Mouse (Mus musculus) C2C12 (cell line): ENCODE data around the gene Prickle2. TPM values are rescaled to one million over a fixed set of nuclear protein-coding genes. Genes with fewer than 3 reads are reported as not detected.

Source experiments
- H3K27me3 ChIP-seq: one replicate; pipeline ENCODE4 v1.6.1; 2011; ENCODE audit not compliant: control insufficient read depth, insufficient read depth, insufficient read length
- H3K36me3 ChIP-seq: one replicate; pipeline ENCODE4 v1.6.1; 2011; ENCODE audit not compliant: control insufficient read depth, insufficient read depth
- H3K4me3 ChIP-seq: one replicate; pipeline ENCODE4 v1.5.1; 2011; ENCODE audit warnings: mild to moderate bottlenecking, control low read depth; ENCODE audit not compliant: poor library complexity, insufficient read depth, severe bottlenecking
- H3K79me2 ChIP-seq: one replicate; pipeline ENCODE4 v1.6.1; 2011; ENCODE audit not compliant: control insufficient read depth, insufficient read depth
- H3K79me3 ChIP-seq: one replicate; pipeline ENCODE4 v1.6.1; 2011; ENCODE audit warnings: low read depth, control low read depth
- H3ac ChIP-seq: one replicate; pipeline ENCODE3; 2011; ENCODE audit warnings: low read depth; ENCODE audit not compliant: control insufficient read depth, insufficient read length
- CEBPB ChIP-seq: IDR thresholded peaks from one replicate; pipeline ENCODE4 v1.6.1; 2011; ENCODE audit warnings: low read depth, mild to moderate bottlenecking, control low read depth, moderate library complexity
- CTCF ChIP-seq: IDR thresholded peaks from one replicate; pipeline ENCODE4 v1.5.1; 2011; ENCODE audit not compliant: control insufficient read depth, insufficient read depth, insufficient read length
- FOSL1 ChIP-seq: IDR thresholded peaks from one replicate; pipeline ENCODE4 v1.8.0; 2011; ENCODE audit warnings: mild to moderate bottlenecking, low read length; ENCODE audit not compliant: poor library complexity, insufficient read depth, severe bottlenecking
- MAX ChIP-seq: IDR thresholded peaks from one replicate; pipeline ENCODE4 v1.6.1; 2011; ENCODE audit warnings: mild to moderate bottlenecking, control low read depth
- MYOD1 ChIP-seq: IDR thresholded peaks from one replicate; pipeline ENCODE4 v1.6.1; 2011; ENCODE audit warnings: low read depth; ENCODE audit not compliant: control insufficient read depth, insufficient read length
- MYOG ChIP-seq: IDR thresholded peaks from one replicate; pipeline ENCODE4 v1.6.1; 2011; ENCODE audit not compliant: control insufficient read depth, insufficient read length; ENCODE audit errors: extremely low read depth
- USF1 ChIP-seq: IDR thresholded peaks from one replicate; pipeline ENCODE4 v1.6.1; 2011; ENCODE audit warnings: low read depth, mild to moderate bottlenecking, control low read depth, moderate library complexity
- long read RNA-seq, 2 experiments: library from polyadenylated mRNA; unstranded; transcript quantifications; one replicate each; pipeline ENCODE4 v2.0.0; 2019 to 2020
- polyA plus RNA-seq: library from polyadenylated mRNA; unstranded; fragments of >200 nt; fragmentation: generic; extraction: Trizol; gene quantifications from one replicate; pipeline ENCODE4 v1.2.1, GENCODE M21; 2012; ENCODE audit warnings: missing spikeins

Prickle2 gene
- 0.02 TPM for polyA plus RNA-seq
- long read RNA-seq, experiment 1, partial matches to known transcripts = 0 of 1 reads
- long read RNA-seq, experiment 1, other reads (novel, unspliced or antisense) = 1 of 1 reads
- long read RNA-seq, experiment 2 = 0 reads

- no peak within 1 kb of the TSS for H3ac ChIP-seq
- no peaks in the 10 kb centered on the region for H3K79me2 ChIP-seq
- no peaks in the 10 kb centered on the region for H3K27me3 ChIP-seq
- H3K79me3 ChIP-seq = no peaks in the 10 kb centered on the region
- TF ChIP-seq MYOD1 (no peak), MAX (no peak), FOSL1 (no peak), MYOG (no peak), CEBPB (no peak), CTCF (no peak)
- H3K36me3 ChIP-seq = no peaks in the 10 kb centered on the region
- H3K4me3 ChIP-seq = no peak within 1 kb of the TSS
These were observed at the start of gene Prickle2 for GRCm38 (mm10) chr6:92706145-92706466. Gene Prickle2, minus strand, starts transcription at chr6:92706155.

DNA sequence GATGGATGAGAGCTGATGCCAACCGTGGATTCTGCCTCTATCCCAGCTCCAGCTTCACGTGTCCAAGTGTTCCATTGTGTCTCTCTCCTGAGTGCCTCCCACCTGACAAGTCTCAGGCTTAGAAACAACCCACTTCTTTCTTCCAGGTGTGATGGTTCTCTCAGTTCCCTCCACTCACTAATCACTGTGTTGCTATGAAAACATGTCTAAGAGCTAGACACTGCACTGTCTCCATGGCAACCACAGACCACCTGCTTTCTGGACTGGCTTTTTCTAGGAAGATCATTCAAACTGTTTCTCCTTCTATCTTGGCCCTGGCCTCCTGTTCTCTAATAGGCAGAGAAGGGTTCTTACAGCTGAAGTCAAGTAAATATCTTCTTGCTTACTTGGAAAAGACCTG is 46.8 kb upstream of the Prickle2 start:
- no peaks in the 10 kb centered on the region for H3K27me3 ChIP-seq
- no peaks in the 10 kb centered on the region for H3K36me3 ChIP-seq
- no peak overlapping the region for H3ac ChIP-seq
- H3K79me2 ChIP-seq = no peaks in the 10 kb centered on the region
- H3K79me3 ChIP-seq = no peaks in the 10 kb centered on the region
- TF ChIP-seq USF1 (no peak), CTCF (no peak), FOSL1 (no peak), CEBPB (no peak), MYOG (no peak), MAX (no peak)
- H3K4me3 ChIP-seq = no peak overlapping the region

DNA sequence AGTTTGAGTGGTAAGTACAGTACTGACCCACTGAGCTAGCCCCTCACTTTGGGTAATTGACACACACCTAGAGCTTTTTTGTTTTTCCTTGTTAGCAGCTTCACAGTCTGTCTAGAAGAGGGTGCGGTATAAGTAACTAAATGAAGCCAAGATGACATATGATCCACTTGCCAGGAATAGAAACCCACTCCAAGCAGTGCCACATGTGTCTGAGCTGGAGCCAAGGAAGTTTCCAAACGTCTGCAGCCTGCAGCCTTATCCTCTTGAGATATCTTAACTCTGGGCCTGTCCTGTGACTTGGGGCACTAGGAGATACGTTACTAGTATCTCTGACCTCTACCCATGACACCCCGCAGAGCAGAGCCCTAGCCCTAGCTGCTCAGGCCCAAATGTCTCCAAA is 43.5 kb upstream of the Prickle2 start:
- Histone ChIP-seq H3ac (no peak overlapping the region), H3K36me3 (no peaks in the 10 kb centered on the region), H3K79me3 (no peaks in the 10 kb centered on the region), H3K79me2 (no peaks in the 10 kb centered on the region), H3K4me3 (no peak overlapping the region), H3K27me3 (no peaks in the 10 kb centered on the region)
- no peak for TF ChIP-seq MYOD1
- TF ChIP-seq CTCF = no peak
- TF ChIP-seq USF1 = no peak
- no peak for TF ChIP-seq FOSL1

DNA sequence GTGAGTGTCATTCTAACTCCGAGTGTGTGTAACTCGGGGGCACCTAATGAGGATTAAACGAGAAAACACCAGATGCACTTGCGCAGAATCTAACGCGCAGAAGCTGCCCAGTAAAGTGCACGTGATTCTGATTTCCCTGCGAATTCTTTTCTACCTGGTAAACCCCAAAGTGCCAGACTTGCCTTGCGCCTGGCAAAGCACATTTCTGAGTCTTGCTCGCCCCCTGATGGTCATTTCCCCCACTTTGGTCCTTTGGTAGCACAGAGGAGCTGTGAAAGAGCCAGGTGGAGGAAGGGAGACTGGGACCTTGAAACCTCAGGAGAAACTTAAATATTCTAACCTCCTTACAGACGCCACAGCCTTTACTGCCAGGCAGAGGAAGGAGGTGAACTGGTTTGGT is 37.6 kb upstream of the Prickle2 start:
- H3K4me3 ChIP-seq = no peak overlapping the region

GRCm38 (mm10) chr6:92737116-92737515 is 31.2 kb upstream of the Prickle2 start:
- TF ChIP-seq MYOD1 (no peak), CTCF (no peak)
- Histone ChIP-seq H3K27me3 (no peaks in the 10 kb centered on the region), H3K4me3 (no peak overlapping the region), H3K36me3 (no peaks in the 10 kb centered on the region), H3ac (no peak overlapping the region), H3K79me3 (no peaks in the 10 kb centered on the region), H3K79me2 (no peaks in the 10 kb centered on the region)

More for the DNA sequence above, 37.6 kb upstream of the Prickle2 start:
- H3K79me3 ChIP-seq = no peaks in the 10 kb centered on the region
- no peak overlapping the region for H3ac ChIP-seq
- no peak for TF ChIP-seq MYOG
- TF ChIP-seq CTCF = no peak
- no peaks in the 10 kb centered on the region for H3K79me2 ChIP-seq
- H3K36me3 ChIP-seq = no peaks in the 10 kb centered on the region
- H3K27me3 ChIP-seq = no peaks in the 10 kb centered on the region

- Histone ChIP-seq H3K36me3 (no peaks in the 10 kb centered on the region), H3K27me3 (no peaks in the 10 kb centered on the region), H3K79me2 (no peaks in the 10 kb centered on the region), H3K4me3 (no peak overlapping the region), H3K79me3 (no peaks in the 10 kb centered on the region), H3ac (no peak overlapping the region)
- no peak for TF ChIP-seq CTCF
- no peak for TF ChIP-seq MYOG
- TF ChIP-seq USF1 = no peak
- no peak for TF ChIP-seq MAX
- no peak for TF ChIP-seq CEBPB
- TF ChIP-seq FOSL1 = no peak
- TF ChIP-seq MYOD1 = no peak
These were observed 27.7 kb upstream of the Prickle2 start for GRCm38 (mm10) chr6:92733651-92734050.

DNA sequence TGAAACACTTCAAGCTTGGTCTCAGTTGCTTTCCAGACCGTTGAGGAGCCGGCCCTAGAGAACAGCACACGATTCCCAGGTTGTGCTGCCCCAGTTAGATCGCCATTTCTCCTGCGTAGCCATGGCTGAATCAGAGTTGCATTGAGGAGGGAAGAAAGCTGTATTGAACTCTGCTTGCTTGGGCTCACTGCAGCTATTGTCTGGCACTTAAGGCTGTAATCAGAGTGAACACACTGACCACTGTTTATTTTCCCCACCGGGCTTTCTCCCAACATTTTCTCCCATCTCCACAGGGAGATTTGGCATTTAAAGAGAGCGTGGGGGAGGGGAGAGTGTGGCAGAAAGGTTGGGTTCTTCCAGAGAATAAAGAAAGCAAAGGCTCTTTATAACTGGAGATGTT is 22.6 kb upstream of the Prickle2 start:
- no peaks in the 10 kb centered on the region for H3K27me3 ChIP-seq
- no peaks in the 10 kb centered on the region for H3K36me3 ChIP-seq
- TF ChIP-seq MYOG = no peak
- TF ChIP-seq MYOD1 = no peak
- TF ChIP-seq MAX = no peak
- TF ChIP-seq FOSL1 = no peak
- no peak for TF ChIP-seq CEBPB
- TF ChIP-seq CTCF = no peak
- no peak for TF ChIP-seq USF1
- H3ac ChIP-seq = no peak overlapping the region
- H3K79me3 ChIP-seq = no peaks in the 10 kb centered on the region
- no peaks in the 10 kb centered on the region for H3K79me2 ChIP-seq
- H3K4me3 ChIP-seq = no peak overlapping the region
